Mouse (Mus musculus): ENCODE data around the gene Tbkbp1.

DNA sequence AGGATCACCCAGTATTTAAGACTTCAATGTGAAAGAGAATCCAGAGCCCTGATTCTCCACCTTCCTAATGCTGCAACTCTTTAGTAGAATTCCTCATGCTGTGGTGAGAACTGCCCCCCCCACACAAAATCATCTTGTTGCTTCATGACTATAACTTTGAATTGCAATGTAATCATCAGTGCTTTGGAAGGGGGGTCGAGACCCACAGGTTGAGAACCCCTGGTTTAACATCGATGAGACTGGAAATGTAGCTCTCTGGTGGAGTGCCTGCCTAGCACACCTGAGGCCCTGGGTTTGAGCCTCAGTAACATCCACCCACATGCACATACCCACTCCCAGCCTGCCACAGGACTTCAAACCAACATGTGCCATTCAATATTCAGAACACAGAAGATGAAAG is 56.7 kb downstream of the Tbkbp1 start:
- TF ChIP-seq CTCF (IDR thresholded peaks at IDR 0.05; ENCODE audit: low read depth, low read length) (no peak), GATA1 (IDR thresholded peaks at IDR 0.05; ENCODE audit: borderline replicate concordance, low read length) (no peak)

Data from G1E (cell line).